Mouse (Mus musculus): ENCODE data around the gene Kcnk2.

DNA sequence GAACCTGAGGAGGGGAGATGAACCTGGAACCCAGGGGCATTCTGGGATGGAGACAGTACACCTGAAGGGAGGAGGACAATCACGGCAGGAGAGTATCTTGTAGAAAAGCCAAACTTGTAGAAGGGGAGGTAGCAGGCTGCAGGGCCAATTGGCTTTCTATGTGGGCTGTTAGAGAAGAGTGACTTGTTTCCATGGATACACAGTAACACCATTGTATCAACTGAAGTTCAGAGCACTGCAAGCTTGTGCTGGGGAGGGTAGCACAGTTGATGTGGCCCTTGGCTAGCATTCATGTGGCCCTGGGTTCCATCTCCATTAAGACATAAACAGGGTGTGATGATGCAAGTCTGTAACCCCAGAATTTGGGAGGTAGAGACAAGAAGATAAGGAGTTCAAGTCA, 17.8 kb upstream of the Kcnk2 start:
- TF ChIP-seq CTCF (IDR thresholded peaks at IDR 0.05; ENCODE audit: control insufficient read depth, insufficient read depth, insufficient replicate concordance, low read depth, low read length) (no peak), POLR2A (IDR thresholded peaks at IDR 0.05; ENCODE audit: control insufficient read depth, low read depth, low read length) (no peak)
